Mouse (Mus musculus) layer of hippocampus, postnatal 10 days (tissue): ENCODE data around the gene Micu1. TPM values are rescaled to one million over a fixed set of nuclear protein-coding genes. Genes with fewer than 3 reads are reported as not detected.
"Not testable (repeated sequence)": the region's sequence is repeated elsewhere in the genome, so short reads cannot be mapped to it uniquely, and the experiment has no call there.

ENCODE experiments used
- DNase-seq, 2 experiments: peaks; one replicate each; pipeline ENCODE4 v3.0.0; 2021; ENCODE audit warnings: low spot score in 2 of 2
- long read RNA-seq: library from polyadenylated mRNA; stranded (forward); transcript quantifications from one replicate; pipeline ENCODE4 v2.0.0, GENCODE M21; 2023
- total RNA-seq, 2 experiments: library from RNA; stranded (reverse); gene quantifications; 2 replicates each; pipeline ENCODE4 v1.2.3; 2021

Gene Micu1
- 10 to 100 TPM; 72.8 to 82.6 TPM for total RNA-seq
- long read RNA-seq, transcript Micu1-204 (12 exons, 2,442 nt) = major isoform, 27 of 41 reads
- long read RNA-seq, partial matches to known transcripts = 1 of 41 reads
- long read RNA-seq, other reads (novel, unspliced or antisense) = 12 of 41 reads

GRCm38 (mm10) chr10:59702207-59703032, at the start of gene Micu1:
TSS of gene Micu1 (plus strand) at chr10:59702477.
- DNase-seq = peak; percentile 93 to 97

- DNase-seq = no peak
These were observed 45.5 kb upstream of the Micu1 start for GRCm38 (mm10) chr10:59656799-59657198.

GRCm38 (mm10) chr10:59664765-59665164, 37.5 kb upstream of the Micu1 start:
- DNase-seq = no peak

GRCm38 (mm10) chr10:59665503-59666291, 36.6 kb upstream of the Micu1 start:
- DNase-seq = peak in 1 of 2 experiments; percentile 10

- peak; percentile 20 to 37 for DNase-seq
These were observed 34.9 kb upstream of the Micu1 start for GRCm38 (mm10) chr10:59667377-59667776.

- DNase-seq = no peak
These were observed 33.8 kb upstream of the Micu1 start for GRCm38 (mm10) chr10:59668491-59668890.

- peak; percentile 7 to 27 for DNase-seq
These were observed 24.4 kb upstream of the Micu1 start for GRCm38 (mm10) chr10:59677836-59678235.

GRCm38 (mm10) chr10:59679189-59679588, 23.1 kb upstream of the Micu1 start:
- no peak for DNase-seq

GRCm38 (mm10) chr10:59685586-59685985, 16.7 kb upstream of the Micu1 start:
- not testable (repeated sequence) for DNase-seq

- DNase-seq = no peak
These were observed 15.2 kb upstream of the Micu1 start for GRCm38 (mm10) chr10:59687126-59687525.

- DNase-seq = no peak
These were observed 12.4 kb upstream of the Micu1 start for GRCm38 (mm10) chr10:59689836-59690235.

- no peak for DNase-seq
These were observed 9.8 kb upstream of the Micu1 start for GRCm38 (mm10) chr10:59692441-59692840.

GRCm38 (mm10) chr10:59694104-59694503, 8.2 kb upstream of the Micu1 start:
- DNase-seq = no peak

GRCm38 (mm10) chr10:59699516-59699915, 2.8 kb upstream of the Micu1 start:
- DNase-seq = no peak

GRCm38 (mm10) chr10:59701805-59702204, 472 bp upstream of the Micu1 start:
- DNase-seq = no peak

GRCm38 (mm10) chr10:59703060-59703760, 933 bp downstream of the Micu1 start:
- no peak for DNase-seq

GRCm38 (mm10) chr10:59706991-59707546, 4.8 kb downstream of the Micu1 start:
- no peak for DNase-seq

- DNase-seq = no peak
These were observed 5.3 kb downstream of the Micu1 start for GRCm38 (mm10) chr10:59707595-59707994.

- DNase-seq = no peak
These were observed 7.0 kb downstream of the Micu1 start for GRCm38 (mm10) chr10:59709281-59709680.

GRCm38 (mm10) chr10:59710246-59710645, 8.0 kb downstream of the Micu1 start:
- peak in 1 of 2 experiments; percentile 31 for DNase-seq

- no peak for DNase-seq
These were observed 9.8 kb downstream of the Micu1 start for GRCm38 (mm10) chr10:59712062-59712461.
